Mouse (Mus musculus) heart, postnatal 0 days (tissue): ENCODE measurements at regions not wholly inside any gene's neighbourhood (a gene's known extent, or its start where the extent isn't known, plus 50 kb on each side); places are given as distances from the start of the nearest gene placed in this dataset.

Experiments used
- CTCF ChIP-seq: IDR thresholded peaks from 2 replicates; pipeline ENCODE4 v1.5.1; 2016; ENCODE audit warnings: antibody characterized with exemption, control low read depth, low read depth
- EP300 ChIP-seq: IDR thresholded peaks from 2 replicates; pipeline ENCODE4 v1.6.1; 2016; ENCODE audit warnings: antibody characterized with exemption, low read depth

- TF ChIP-seq CTCF (no peak), EP300 (no peak)
These were observed 75.0 kb upstream of the Trpm1 start for GRCm38 (mm10) chr7:64078646-64079045.
